Mouse (Mus musculus): ENCODE results near the gene Gdap1l1. TPM values are rescaled to one million over a fixed set of nuclear protein-coding genes. Genes with fewer than 3 reads are reported as not detected.
"Not testable (repeated sequence)": the region's sequence is repeated elsewhere in the genome, so short reads cannot be mapped to it uniquely, and the experiment has no call there.

Gdap1l1 gene
- polyA plus RNA-seq, 1 experiment = not detected

- WGBS = 94% methylated on average over 13 of the region's 13 CpGs
- no peak for TF ChIP-seq CTCF (IDR thresholded peaks at IDR 0.05; ENCODE audit: insufficient read depth, low read depth, low read length)
- H3K27ac ChIP-seq (ENCODE audit: insufficient read depth, low read depth, low read length) = no peak overlapping the region
Observed at GRCm38 (mm10) chr2:163453378-163453777, 15.1 kb downstream of the Gdap1l1 start.

GRCm38 (mm10) chr2:163458539-163459265 lies 20.4 kb downstream of the Gdap1l1 start:
- H3K27ac ChIP-seq (ENCODE audit: insufficient read depth, low read depth, low read length) = no peak overlapping the region; the same call in 1 of the 2 replicates
- H3K4me1 ChIP-seq (ENCODE audit: control insufficient read depth, insufficient read depth, low read length) = peaks cover 19% of the 10 kb centered on the region
- WGBS = 43% methylated on average over 27 of the region's 27 CpGs
- TF ChIP-seq POLR2A (IDR thresholded peaks at IDR 0.05; ENCODE audit: insufficient read depth, low read depth, low read length) = no peak
- H3K4me3 ChIP-seq (ENCODE audit: insufficient read depth, low read depth, low read length) = peak overlapping the region; percentile 10

More at GRCm38 (mm10) chr2:163453378-163453777, 15.1 kb downstream of the Gdap1l1 start:
- H3K4me3 ChIP-seq (ENCODE audit: insufficient read depth, low read depth, low read length) = no peak overlapping the region
- peaks cover 9% of the 10 kb centered on the region for H3K4me1 ChIP-seq (ENCODE audit: control insufficient read depth, insufficient read depth, low read length)

DNA sequence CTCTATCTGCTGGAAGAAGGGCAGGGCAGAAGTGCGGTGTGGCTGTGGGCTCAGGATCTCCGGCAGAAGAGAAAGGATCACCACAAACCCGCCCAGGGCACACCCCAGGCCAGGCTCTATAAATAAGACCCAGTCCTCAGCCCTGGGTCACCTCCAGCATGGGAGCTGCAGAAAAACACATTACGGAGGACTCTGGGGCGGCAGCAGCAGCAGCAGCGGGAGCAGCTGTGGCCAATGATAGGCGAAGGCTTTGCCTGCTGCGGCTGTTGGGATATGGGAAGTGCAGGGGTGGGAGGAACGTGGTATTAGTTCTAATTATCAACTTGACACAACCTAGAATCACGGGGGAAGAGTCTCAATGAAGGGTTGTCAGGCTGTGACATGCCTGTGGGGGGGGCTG lies 21.1 kb downstream of the Gdap1l1 start:
- H3K27ac ChIP-seq (ENCODE audit: insufficient read depth, low read depth, low read length) = no peak overlapping the region; the same call in 1 of the 2 replicates
- TF ChIP-seq POLR2A (IDR thresholded peaks at IDR 0.05; ENCODE audit: insufficient read depth, low read depth, low read length) (no peak), CTCF (IDR thresholded peaks at IDR 0.05; ENCODE audit: insufficient read depth, low read depth, low read length) (0 out of 2 replicates have a peak, but pooled peaks have one; percentile 10)
- peak overlapping the region; percentile 10 for H3K4me3 ChIP-seq (ENCODE audit: insufficient read depth, low read depth, low read length)
- 8% methylated on average over 10 of the region's 10 CpGs for WGBS
- peaks cover 19% of the 10 kb centered on the region for H3K4me1 ChIP-seq (ENCODE audit: control insufficient read depth, insufficient read depth, low read length)

DNA sequence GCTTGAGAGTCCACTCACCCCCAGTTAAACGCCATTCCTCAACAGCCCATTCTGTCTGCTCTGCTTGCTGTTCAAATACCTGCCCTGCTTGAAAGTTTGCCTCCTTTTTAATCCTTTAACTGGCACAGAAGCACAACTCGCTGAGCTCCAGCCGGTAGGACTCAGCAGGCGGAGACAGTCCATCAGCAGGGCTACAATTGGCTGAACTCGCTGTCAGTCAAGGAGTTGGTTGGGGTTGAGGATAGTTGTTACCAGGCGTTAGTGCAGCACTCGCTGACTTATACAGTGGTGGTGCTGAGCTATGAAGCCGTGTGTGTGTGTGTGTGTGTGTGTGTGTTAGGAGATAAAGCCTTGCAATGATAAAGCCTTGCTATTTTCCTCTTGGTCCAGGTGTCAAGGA lies 22.3 kb downstream of the Gdap1l1 start:
- 91% methylated on average over 8 of the region's 8 CpGs for WGBS

DNA sequence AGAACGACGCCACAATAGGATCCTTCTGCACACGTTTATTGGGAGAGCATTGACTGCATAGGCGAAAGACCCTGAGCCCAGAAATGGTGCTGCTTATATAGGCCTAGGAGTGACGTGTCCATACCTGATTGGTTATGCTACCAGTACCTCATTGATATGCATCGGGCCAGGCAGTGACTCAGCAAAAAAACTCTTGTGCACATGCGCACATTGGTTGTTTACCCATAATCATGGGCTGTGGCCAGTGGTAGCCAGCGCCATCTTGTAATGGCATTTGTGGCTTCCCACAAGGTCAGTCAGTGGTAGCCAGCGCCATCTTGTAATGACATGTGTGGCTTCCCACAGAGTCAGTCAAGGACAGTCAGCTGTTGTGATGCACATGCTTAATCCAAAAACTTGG lies 23.0 kb downstream of the Gdap1l1 start:
- 97% methylated on average over 9 of the region's 9 CpGs for WGBS
- H3K4me3 ChIP-seq (ENCODE audit: insufficient read depth, low read depth, low read length); H3K27ac ChIP-seq (ENCODE audit: insufficient read depth, low read depth, low read length): not testable (repeated sequence)
- H3K4me1 ChIP-seq (ENCODE audit: control insufficient read depth, insufficient read depth, low read length) = peaks cover 19% of the 10 kb centered on the region

More for the DNA sequence above, 22.3 kb downstream of the Gdap1l1 start:
- peaks cover 19% of the 10 kb centered on the region for H3K4me1 ChIP-seq (ENCODE audit: control insufficient read depth, insufficient read depth, low read length)
- H3K4me3 ChIP-seq (ENCODE audit: insufficient read depth, low read depth, low read length) = no peak overlapping the region
- no peak overlapping the region for H3K27ac ChIP-seq (ENCODE audit: insufficient read depth, low read depth, low read length)
- TF ChIP-seq POLR2A (IDR thresholded peaks at IDR 0.05; ENCODE audit: insufficient read depth, low read depth, low read length) = no peak
- no peak for TF ChIP-seq CTCF (IDR thresholded peaks at IDR 0.05; ENCODE audit: insufficient read depth, low read depth, low read length)

DNA sequence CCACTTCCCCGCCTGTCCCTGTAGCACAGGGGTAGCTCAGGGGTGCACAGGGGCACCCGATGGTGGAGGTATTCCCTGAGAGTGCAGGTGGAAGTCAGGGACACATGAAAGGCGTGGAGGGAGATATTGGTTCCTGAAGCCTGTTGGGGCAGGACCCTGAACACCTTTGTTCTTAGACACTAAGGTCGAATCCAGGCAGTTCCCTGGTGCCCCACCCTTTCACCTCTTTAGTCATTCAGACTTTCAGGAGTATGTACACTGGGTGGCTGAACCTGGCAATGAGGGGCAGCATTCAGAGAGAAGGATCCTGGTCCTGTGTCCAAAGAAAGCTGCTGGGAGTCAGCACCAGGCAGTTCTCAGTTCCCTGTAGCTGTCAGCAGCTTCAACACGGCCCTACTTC lies 24.1 kb downstream of the Gdap1l1 start:
- Histone ChIP-seq H3K27ac (ENCODE audit: insufficient read depth, low read depth, low read length) (no peak overlapping the region), H3K4me3 (ENCODE audit: insufficient read depth, low read depth, low read length) (no peak overlapping the region), H3K4me1 (ENCODE audit: control insufficient read depth, insufficient read depth, low read length) (peaks cover 19% of the 10 kb centered on the region)
- TF ChIP-seq CTCF (IDR thresholded peaks at IDR 0.05; ENCODE audit: insufficient read depth, low read depth, low read length) (no peak), POLR2A (IDR thresholded peaks at IDR 0.05; ENCODE audit: insufficient read depth, low read depth, low read length) (no peak)
- 89% methylated on average over 5 of the region's 5 CpGs for WGBS

GRCm38 (mm10) chr2:163462801-163463200 lies 24.5 kb downstream of the Gdap1l1 start:
- TF ChIP-seq POLR2A (IDR thresholded peaks at IDR 0.05; ENCODE audit: insufficient read depth, low read depth, low read length) (no peak), CTCF (IDR thresholded peaks at IDR 0.05; ENCODE audit: insufficient read depth, low read depth, low read length) (no peak)
- 89% methylated on average over 11 of the region's 11 CpGs for WGBS

DNA sequence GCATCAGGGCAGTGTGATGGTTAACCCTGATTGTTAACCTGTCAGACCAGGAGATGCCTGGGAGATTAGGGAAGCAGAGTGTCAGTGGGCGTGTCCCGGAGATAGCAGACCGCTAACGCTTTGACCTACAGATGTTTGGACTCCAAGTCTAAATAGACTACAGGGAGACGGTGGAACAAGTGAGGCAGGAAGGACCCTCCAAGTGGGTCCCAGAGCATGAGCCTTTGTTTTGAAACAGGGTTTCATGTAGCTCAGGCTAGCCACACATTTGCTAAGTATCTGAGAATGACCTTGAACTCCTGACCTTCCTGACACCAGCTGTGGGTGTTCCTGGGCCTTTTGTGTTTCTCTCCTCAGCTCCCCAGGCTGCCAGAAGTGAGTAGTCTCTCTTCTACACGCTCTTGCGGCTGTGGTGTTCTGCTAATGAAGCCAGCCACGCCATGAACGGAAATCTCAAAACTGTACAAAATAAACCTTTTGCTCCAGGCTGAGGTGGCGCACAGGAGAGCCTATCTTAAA lies 25.0 kb downstream of the Gdap1l1 start:
- Histone ChIP-seq H3K4me1 (ENCODE audit: control insufficient read depth, insufficient read depth, low read length) (peaks cover 15% of the 10 kb centered on the region), H3K4me3 (ENCODE audit: insufficient read depth, low read depth, low read length) (no peak overlapping the region), H3K27ac (ENCODE audit: insufficient read depth, low read depth, low read length) (no peak overlapping the region)
- no peak for TF ChIP-seq POLR2A (IDR thresholded peaks at IDR 0.05; ENCODE audit: insufficient read depth, low read depth, low read length)
- no peak for TF ChIP-seq CTCF (IDR thresholded peaks at IDR 0.05; ENCODE audit: insufficient read depth, low read depth, low read length)
- WGBS = 83% methylated on average over 10 of the region's 10 CpGs

More at GRCm38 (mm10) chr2:163462801-163463200, 24.5 kb downstream of the Gdap1l1 start:
- H3K27ac ChIP-seq (ENCODE audit: insufficient read depth, low read depth, low read length) = no peak overlapping the region
- no peak overlapping the region for H3K4me3 ChIP-seq (ENCODE audit: insufficient read depth, low read depth, low read length)
- peaks cover 19% of the 10 kb centered on the region for H3K4me1 ChIP-seq (ENCODE audit: control insufficient read depth, insufficient read depth, low read length)

DNA sequence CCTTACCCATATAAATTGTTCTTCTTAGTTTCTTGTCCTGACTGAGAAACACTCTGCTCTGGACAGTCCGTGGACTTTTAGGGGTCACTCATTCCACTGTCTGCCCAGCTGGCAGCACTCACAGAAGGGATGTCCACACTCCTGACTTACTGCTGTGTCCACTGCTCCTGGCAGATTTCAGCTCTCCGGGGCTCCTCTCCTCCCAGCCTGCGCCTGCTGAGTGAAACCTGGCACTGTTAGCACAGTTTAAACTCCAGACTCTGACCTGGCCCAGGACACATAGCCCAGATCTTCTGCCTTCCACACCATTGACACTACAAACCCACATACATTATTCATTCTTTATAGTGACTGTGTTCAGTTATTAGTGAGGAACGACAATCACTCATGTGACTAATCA lies 25.7 kb downstream of the Gdap1l1 start:
- H3K27ac ChIP-seq (ENCODE audit: insufficient read depth, low read depth, low read length) = no peak overlapping the region
- H3K4me1 ChIP-seq (ENCODE audit: control insufficient read depth, insufficient read depth, low read length) = peaks cover 8% of the 10 kb centered on the region
- no peak overlapping the region for H3K4me3 ChIP-seq (ENCODE audit: insufficient read depth, low read depth, low read length)
- TF ChIP-seq POLR2A (IDR thresholded peaks at IDR 0.05; ENCODE audit: insufficient read depth, low read depth, low read length) = no peak
- no peak for TF ChIP-seq CTCF (IDR thresholded peaks at IDR 0.05; ENCODE audit: insufficient read depth, low read depth, low read length)
- WGBS = 75% methylated on average over 4 of the region's 4 CpGs
